Comparison of ENCODE assay signal across 16 mouse cellular contexts in the genomic region with DNA sequence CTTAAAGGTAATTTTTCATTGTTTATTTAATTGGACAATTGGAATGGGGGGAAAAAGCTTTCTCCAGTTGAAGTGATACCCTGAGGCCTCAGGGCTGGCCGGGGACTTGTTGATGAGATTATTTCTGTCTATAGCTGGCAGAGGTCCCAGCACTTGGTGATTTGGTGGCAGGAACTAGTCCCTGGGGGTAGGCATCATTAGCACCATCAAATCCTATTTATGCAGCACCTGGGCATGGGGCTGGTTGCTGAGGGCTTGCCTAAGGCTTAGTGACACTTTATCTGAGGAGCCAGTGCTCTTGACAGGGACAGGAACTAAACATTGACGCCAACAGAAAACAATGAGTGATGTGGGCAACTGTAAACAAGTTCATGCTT.
DNase-seq lines count a peak whose midpoint lies in the region; ATAC-seq lines count a peak whose summit lies in the region.
"Had no signal": no experiment of that assay in that cellular context is flagged by ENCODE, and none has a peak within 500 bp of the region (broad histone marks: within the 10 kb centered on the region; RNA-seq: fewer than 3 reads in every experiment).

No protein-coding gene starts in this region.

- peaks cover 12% of the 10 kb centered on the region for H3K36me3 ChIP-seq in hindbrain, embryonic 12.5 days
- H3K36me3 ChIP-seq in midbrain, embryonic 15.5 days (replicated peaks), result peaks cover 6% of the 10 kb centered on the region; the same call in 1 of the 2 replicates

- peak; percentile 88 for DNase-seq in heart, adult 11 months
- no peak for DNase-seq in heart, adult 9 months (ENCODE audit: low spot score in 2 of 2)
- peak; percentile 60 for DNase-seq in left cerebral cortex, postnatal 4 days
- DNase-seq in left cerebral cortex, postnatal 25 days (ENCODE audit: low spot score in 2 of 2), result no peak
- DNase-seq in gastrocnemius, postnatal 25 days, result no peak
- no peak for DNase-seq in cerebellum, adult 9-11 months
- DNase-seq: adrenal gland, postnatal 25 days; kidney, adult 11 months; kidney, postnatal 14 days; thymus, postnatal 14 days had no signal

- no peak overlapping the region for H3K9ac ChIP-seq in hindbrain, embryonic 12.5 days
- H3K9ac ChIP-seq in midbrain, embryonic 15.5 days, result no peak overlapping the region
- H3K9ac ChIP-seq: limb, embryonic 13.5 days; stomach, embryonic 15.5 days had no signal

- no peak overlapping the region for H3K27ac ChIP-seq in hindbrain, embryonic 12.5 days
- peak overlapping the region; percentile 71 for H3K27ac ChIP-seq in midbrain, embryonic 15.5 days
- H3K27ac ChIP-seq: limb, embryonic 13.5 days; macrophage; stomach, embryonic 15.5 days had no signal

- no peaks in the 10 kb centered on the region for H3K27me3 ChIP-seq in hindbrain, embryonic 12.5 days
- no peaks in the 10 kb centered on the region for H3K27me3 ChIP-seq in midbrain, embryonic 15.5 days (replicated peaks)
- H3K27me3 ChIP-seq: limb, embryonic 13.5 days; stomach, embryonic 15.5 days had no signal

- intact Hi-C loops in left cerebral cortex, postnatal 4 days (cut with DNase I), result no loop called here
- intact Hi-C loops in left cerebral cortex, postnatal 25 days (cut with DNase I), result no loop called here

- H3K4me1 ChIP-seq in hindbrain, embryonic 12.5 days, result peaks cover 14% of the 10 kb centered on the region
- peaks cover 35% of the 10 kb centered on the region for H3K4me1 ChIP-seq in midbrain, embryonic 15.5 days
- H3K4me1 ChIP-seq: limb, embryonic 13.5 days; stomach, embryonic 15.5 days had no signal

- H3K4me3 ChIP-seq in hindbrain, embryonic 12.5 days, result no peak overlapping the region
- H3K4me3 ChIP-seq in midbrain, embryonic 15.5 days, result no peak overlapping the region
- H3K4me3 ChIP-seq: erythroblast, embryonic 14.5 days; limb, embryonic 13.5 days; stomach, embryonic 15.5 days had no signal

- 46% methylated on average over 2 of the region's 2 CpGs for WGBS in hindbrain, embryonic 12.5 days
- 13% methylated on average over 2 of the region's 2 CpGs for WGBS in midbrain, embryonic 15.5 days

- H3K9me3 ChIP-seq in hindbrain, embryonic 12.5 days (replicated peaks), result no peaks in the 10 kb centered on the region
- H3K9me3 ChIP-seq in midbrain, embryonic 15.5 days, result no peaks in the 10 kb centered on the region
- H3K9me3 ChIP-seq: limb, embryonic 13.5 days; stomach, embryonic 15.5 days had no signal

- H3K4me2 ChIP-seq in hindbrain, embryonic 12.5 days (replicated peaks), result no peak overlapping the region
- no peak overlapping the region for H3K4me2 ChIP-seq in midbrain, embryonic 15.5 days
- H3K4me2 ChIP-seq: limb, embryonic 13.5 days; stomach, embryonic 15.5 days had no signal

- peak; percentile 82 for ATAC-seq in hindbrain, embryonic 12.5 days (ENCODE audit: low FRiP score)
- ATAC-seq in midbrain, embryonic 15.5 days (replicated peaks), result peak; percentile 81

Comparison
In these comparisons a context has a peak if more than half of its experiments do, and no peak if none do; other contexts are left out.
1. DNase-seq: peak in heart, adult 11 months (single experiment) and left cerebral cortex, postnatal 4 days (single experiment); none in heart, adult 9 months (0 of 2), left cerebral cortex, postnatal 25 days (0 of 2), gastrocnemius, postnatal 25 days (single experiment) and cerebellum, adult 9-11 months (single experiment).